Mouse (Mus musculus) kidney, adult 2 months (tissue): ENCODE results near the gene Tcf3. TPM values are rescaled to one million over a fixed set of nuclear protein-coding genes. Genes with fewer than 3 reads are reported as not detected.

Source experiments
- DNase-seq: peaks from one replicate; pipeline ENCODE4 v3.0.0; 2021
- H3K27ac ChIP-seq: fragments of 200-500 bp; 2 replicates; pipeline ENCODE4 v1.5.1; 2012; ENCODE audit warnings: low read depth, low read length, control low read depth, inconsistent platforms; ENCODE audit not compliant: insufficient read depth
- H3K27me3 ChIP-seq: fragments of 200-500 bp; replicated peaks from 2 replicates; pipeline ENCODE4 v1.6.1; 2012; ENCODE audit warnings: mild to moderate bottlenecking, moderate library complexity, low read length, inconsistent platforms; ENCODE audit not compliant: control insufficient read depth, insufficient read depth
- H3K36me3 ChIP-seq: fragments of 200-500 bp; 2 replicates; pipeline ENCODE4 v1.6.1; 2012; ENCODE audit warnings: mild to moderate bottlenecking, moderate library complexity, low read length, inconsistent platforms; ENCODE audit not compliant: control insufficient read depth, insufficient read depth
- H3K4me1 ChIP-seq: fragments of 200-500 bp; 2 replicates; pipeline ENCODE4 v1.6.1; 2011; ENCODE audit warnings: low read length; ENCODE audit not compliant: control insufficient read depth, insufficient read depth
- H3K4me3 ChIP-seq: fragments of 200-500 bp; 2 replicates; pipeline ENCODE4 v1.5.1; 2011; ENCODE audit warnings: mild to moderate bottlenecking, low read depth, low read length, control low read depth; ENCODE audit not compliant: insufficient read depth
- CTCF ChIP-seq: fragments of 200-500 bp; conservative IDR thresholded peaks from 2 replicates; pipeline ENCODE4 v1.5.1; 2011; ENCODE audit warnings: low read depth, mild to moderate bottlenecking, control low read depth, low read length, moderate library complexity, mixed read lengths; ENCODE audit not compliant: insufficient read depth, insufficient read length
- POLR2A ChIP-seq: fragments of 200-500 bp; IDR thresholded peaks from one replicate; pipeline ENCODE4 v1.6.1; 2011; ENCODE audit warnings: low read depth, low read length, control low read depth
- WGBS: fragments of 180-500 bp; shearing (Covaris S2); methylation state at CpG from one replicate; pipeline ENCODE4 v1.1.7; 2018; 5-methylcytosine and 5-hydroxymethylcytosine counted together
- polyA plus RNA-seq: library from polyadenylated mRNA; depleted of rRNA; stranded (reverse); fragments of >200 nt; gene quantifications from 2 replicates; pipeline ENCODE4 v1.2.3, GENCODE M21; 2012

The Tcf3 gene
- polyA plus RNA-seq, 1 experiment: 33.3 TPM

GRCm38 (mm10) chr10:80399973-80400703 lies 33.3 kb downstream of the Tcf3 start:
- Histone ChIP-seq H3K27me3 (no peaks in the 10 kb centered on the region), H3K36me3 (no peaks in the 10 kb centered on the region; the same call in 1 of the 2 replicates)

GRCm38 (mm10) chr10:80399191-80399972 lies 34.1 kb downstream of the Tcf3 start, which contains the start of gene Mbd3:
Gene Mbd3, minus strand, starts transcription at chr10:80399550.
- peak within 1 kb of the TSS; percentile 63 for H3K4me3 ChIP-seq
- H3K4me1 ChIP-seq: peaks cover 14% of the 10 kb centered on the region
- TF ChIP-seq CTCF (no peak), POLR2A (peak; percentile 98)
- peak; percentile 100 for DNase-seq
- peak within 1 kb of the TSS; percentile 84 for H3K27ac ChIP-seq
- H3K27me3 ChIP-seq: no peaks in the 10 kb centered on the region
- under 1% methylated on average over 79 of the region's 82 CpGs for WGBS
- H3K36me3 ChIP-seq: no peaks in the 10 kb centered on the region; the same call in none of the 2 replicates

More at GRCm38 (mm10) chr10:80399973-80400703, 33.3 kb downstream of the Tcf3 start:
- H3K4me1 ChIP-seq: peaks cover 19% of the 10 kb centered on the region
- TF ChIP-seq CTCF (no peak), POLR2A (no peak)
- H3K27ac ChIP-seq: peak overlapping the region; percentile 55
- H3K4me3 ChIP-seq: peak overlapping the region; percentile 63
- DNase-seq: no peak
- 10% methylated on average over 17 of the region's 17 CpGs for WGBS

GRCm38 (mm10) chr10:80398719-80399190 lies 34.7 kb downstream of the Tcf3 start:
- Histone ChIP-seq H3K4me1 (peaks cover 14% of the 10 kb centered on the region), H3K27me3 (no peaks in the 10 kb centered on the region), H3K36me3 (no peaks in the 10 kb centered on the region; the same call in none of the 2 replicates), H3K4me3 (peak overlapping the region; percentile 59), H3K27ac (peak overlapping the region; percentile 84)
- TF ChIP-seq CTCF (0 out of 2 replicates have a peak, but pooled peaks have one; percentile 4), POLR2A (no peak)
- peak; percentile 99 for DNase-seq
- WGBS: under 1% methylated on average over 59 of the region's 59 CpGs

GRCm38 (mm10) chr10:80398174-80398535 lies 35.3 kb downstream of the Tcf3 start:
- H3K4me1 ChIP-seq: peaks cover 15% of the 10 kb centered on the region
- TF ChIP-seq POLR2A: no peak
- no peak for TF ChIP-seq CTCF
- DNase-seq: no peak
- H3K4me3 ChIP-seq: peak overlapping the region; percentile 46; the same call in 1 of the 2 replicates
- H3K36me3 ChIP-seq: no peaks in the 10 kb centered on the region; the same call in none of the 2 replicates
- 0% methylated on average over 1 of the region's 1 CpGs for WGBS
- H3K27ac ChIP-seq: peak overlapping the region; percentile 18; the same call in 1 of the 2 replicates
- no peaks in the 10 kb centered on the region for H3K27me3 ChIP-seq

- no peaks in the 10 kb centered on the region; the same call in none of the 2 replicates for H3K36me3 ChIP-seq
- peaks cover 20% of the 10 kb centered on the region for H3K4me1 ChIP-seq
- no peak for DNase-seq
- TF ChIP-seq POLR2A (no peak), CTCF (no peak)
- 28% methylated on average over 8 of the region's 8 CpGs for WGBS
- H3K27ac ChIP-seq: no peak overlapping the region
- H3K27me3 ChIP-seq: no peaks in the 10 kb centered on the region
- H3K4me3 ChIP-seq: no peak overlapping the region
Observed at GRCm38 (mm10) chr10:80397524-80398173, 35.8 kb downstream of the Tcf3 start.

- TF ChIP-seq POLR2A (no peak), CTCF (no peak)
- 82% methylated on average over 11 of the region's 11 CpGs for WGBS
- H3K36me3 ChIP-seq: no peaks in the 10 kb centered on the region; the same call in none of the 2 replicates
- peaks cover 23% of the 10 kb centered on the region for H3K4me1 ChIP-seq
- H3K27me3 ChIP-seq: no peaks in the 10 kb centered on the region
- no peak overlapping the region for H3K27ac ChIP-seq
- no peak for DNase-seq
- H3K4me3 ChIP-seq: no peak overlapping the region
Observed at GRCm38 (mm10) chr10:80396822-80397523, 36.5 kb downstream of the Tcf3 start.
